Mouse (Mus musculus) ES-E14 (cell line): ENCODE data around the gene Pik3r2. TPM values are rescaled to one million over a fixed set of nuclear protein-coding genes. Genes with fewer than 3 reads are reported as not detected.

ENCODE experiments used
- DNase-seq: peaks from one replicate; pipeline ENCODE4 v3.0.0-alpha.2; 2013; ENCODE audit warnings: low read depth, low spot score
- H3K27ac ChIP-seq: 2 replicates; pipeline ENCODE4 v1.5.1; 2012; ENCODE audit warnings: low read depth, mild to moderate bottlenecking, low read length, moderate library complexity, mixed read lengths; ENCODE audit not compliant: poor library complexity, insufficient read depth, severe bottlenecking
- H3K36me3 ChIP-seq: 2 replicates; pipeline ENCODE4 v1.6.1; 2012; ENCODE audit warnings: mild to moderate bottlenecking, low read length, moderate library complexity, mixed read lengths; ENCODE audit not compliant: control insufficient read depth, poor library complexity, insufficient read depth, severe bottlenecking
- H3K4me1 ChIP-seq, 2 experiments: fragments of 150-350 bp in 1 of 2; sonication (generic) in 1 of 2; 2 replicates each; pipeline ENCODE4 v1.6.1; 2012; ENCODE audit warnings: low read length in 2 of 2, mild to moderate bottlenecking in 1 of 2, mixed read lengths in 1 of 2; ENCODE audit not compliant: control insufficient read depth in 2 of 2, insufficient read depth in 2 of 2, poor library complexity in 1 of 2
- H3K4me3 ChIP-seq, 2 experiments: fragments of 150-350 bp in 1 of 2; sonication (generic) in 1 of 2; 2 replicates each; pipeline ENCODE4 v1.5.1; 2012; ENCODE audit warnings: low read length in 2 of 2, low read depth in 1 of 2, mild to moderate bottlenecking in 1 of 2, mixed read lengths in 1 of 2; ENCODE audit not compliant: insufficient read depth in 1 of 2, poor library complexity in 1 of 2, severe bottlenecking in 1 of 2
- H3K9ac ChIP-seq: 2 replicates; pipeline ENCODE4 v1.6.1; 2012; ENCODE audit warnings: low read depth, mild to moderate bottlenecking, low read length, mixed read lengths; ENCODE audit not compliant: poor library complexity, insufficient read depth, severe bottlenecking
- H3K9me3 ChIP-seq: fragments of 150-350 bp; sonication (generic); 2 replicates; pipeline ENCODE4 v1.6.1; 2012; ENCODE audit warnings: low read depth, mild to moderate bottlenecking, low read length; ENCODE audit not compliant: control insufficient read depth, insufficient read depth
- CHD2 ChIP-seq: IDR thresholded peaks from 2 replicates; pipeline ENCODE4 v1.6.1; 2014; ENCODE audit warnings: mild to moderate bottlenecking, low read depth, low read length, inconsistent platforms
- HCFC1 ChIP-seq: IDR thresholded peaks from 2 replicates; pipeline ENCODE4 v1.6.1; 2012; ENCODE audit warnings: low read length, inconsistent platforms, borderline replicate concordance; ENCODE audit not compliant: insufficient read depth
- MAFK ChIP-seq: IDR thresholded peaks from 2 replicates; pipeline ENCODE4 v1.6.1; 2014; ENCODE audit warnings: mild to moderate bottlenecking, low read depth, low read length, inconsistent platforms; ENCODE audit not compliant: insufficient read depth
- ZC3H11A ChIP-seq: IDR thresholded peaks from 2 replicates; pipeline ENCODE4 v1.6.1; 2012; ENCODE audit warnings: low read depth, mild to moderate bottlenecking, inconsistent platforms, low read length, borderline replicate concordance
- ZNF384 ChIP-seq: IDR thresholded peaks from 2 replicates; pipeline ENCODE4 v1.6.1; 2012; ENCODE audit warnings: low read depth, low read length, inconsistent platforms
- in situ Hi-C, 2 experiments: fragments of 600-800 bp; cut with MboI; formaldehyde crosslinking; loops; one replicate each; pipeline ENCODE4 v1.15.1; 2025; ENCODE audit warnings: low sequenced_read_pairs in 2 of 2, inconsistent platforms in 1 of 2; ENCODE audit not compliant: unreplicated experiment in 2 of 2
- total RNA-seq: library from RNA; depleted of rRNA; stranded (reverse); fragments of 300-350 nt; gene quantifications from 2 replicates; pipeline ENCODE4 v1.2.3, GENCODE M21; 2012

The Pik3r2 gene
- total RNA-seq, 1 experiment = 52.7 TPM

DNA sequence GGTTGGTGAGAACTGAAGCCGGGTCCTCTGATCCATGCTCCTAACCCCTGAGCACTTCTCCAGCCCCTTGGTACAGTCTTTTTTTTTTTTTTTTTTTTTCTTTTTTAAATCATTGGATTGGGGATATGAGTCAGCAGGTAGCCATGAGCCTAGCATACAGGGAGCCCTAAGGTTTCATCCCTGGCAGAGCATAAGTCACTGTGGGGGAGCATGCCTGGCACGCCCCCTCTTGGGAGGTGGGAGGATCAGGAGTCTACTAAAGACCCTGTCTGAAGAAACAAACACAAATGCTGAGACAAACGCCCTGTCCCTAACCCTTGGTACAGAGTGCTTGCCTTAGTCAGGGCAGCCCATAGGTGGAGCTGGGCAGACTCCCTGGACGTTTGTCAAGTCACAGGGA is 35.5 kb upstream of the Pik3r2 start:
- TF ChIP-seq HCFC1 (no peak), ZNF384 (no peak), MAFK (no peak), ZC3H11A (no peak), CHD2 (no peak)
- Histone ChIP-seq H3K27ac (no peak overlapping the region), H3K4me1 (peaks cover 2 to 21% of the 10 kb centered on the region in 2 experiments), H3K9me3 (no peaks in the 10 kb centered on the region), H3K4me3 (no peak overlapping the region), H3K36me3 (no peaks in the 10 kb centered on the region), H3K9ac (no peak overlapping the region)
- DNase-seq = no peak
- in situ Hi-C loops = no loop called here

DNA sequence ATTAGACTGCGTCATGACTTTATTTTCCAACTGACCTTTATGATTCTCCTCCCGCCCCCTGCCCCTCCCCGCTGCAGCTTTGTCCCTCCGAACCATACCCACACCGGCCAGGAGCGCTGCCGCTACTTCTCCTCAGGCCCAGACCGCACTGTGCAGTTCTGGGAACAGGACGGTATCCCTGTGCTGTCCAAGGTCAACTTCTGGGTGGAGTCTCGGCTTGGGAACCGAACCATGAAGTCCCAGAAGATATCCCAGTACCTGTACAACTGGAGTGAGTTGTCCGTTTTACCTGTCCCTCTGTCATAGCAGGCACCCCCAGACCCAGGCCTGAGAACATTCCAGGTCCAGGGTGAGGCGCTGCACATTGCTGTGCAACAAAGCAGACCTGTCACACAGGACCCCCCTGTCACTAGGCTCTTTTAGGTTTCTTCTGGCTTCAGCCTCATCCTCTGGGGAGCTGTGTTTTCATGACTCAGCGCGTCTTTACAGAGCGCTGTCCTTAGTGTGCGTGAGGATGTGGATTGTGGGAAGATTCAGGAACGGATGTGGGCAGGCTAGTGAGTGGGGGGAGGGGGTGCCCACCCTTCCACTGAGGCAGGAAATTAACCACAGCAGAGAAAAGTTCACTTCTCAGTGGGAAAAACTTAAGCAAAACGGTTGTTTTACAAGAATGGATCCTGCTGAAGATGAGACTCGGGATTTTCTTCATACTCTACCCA is 34.6 kb upstream of the Pik3r2 start:
- Histone ChIP-seq H3K4me1 (peaks cover 2 to 15% of the 10 kb centered on the region in 2 experiments; a peak in 3 of 4 replicates), H3K9me3 (no peaks in the 10 kb centered on the region), H3K9ac (no peak overlapping the region), H3K27ac (no peak overlapping the region), H3K36me3 (no peaks in the 10 kb centered on the region), H3K4me3 (no peak overlapping the region)
- in situ Hi-C loops = no loop called here
- DNase-seq = no peak
- TF ChIP-seq ZNF384 (no peak), MAFK (peak; percentile 61; the same call in 1 of the 2 replicates)

DNA sequence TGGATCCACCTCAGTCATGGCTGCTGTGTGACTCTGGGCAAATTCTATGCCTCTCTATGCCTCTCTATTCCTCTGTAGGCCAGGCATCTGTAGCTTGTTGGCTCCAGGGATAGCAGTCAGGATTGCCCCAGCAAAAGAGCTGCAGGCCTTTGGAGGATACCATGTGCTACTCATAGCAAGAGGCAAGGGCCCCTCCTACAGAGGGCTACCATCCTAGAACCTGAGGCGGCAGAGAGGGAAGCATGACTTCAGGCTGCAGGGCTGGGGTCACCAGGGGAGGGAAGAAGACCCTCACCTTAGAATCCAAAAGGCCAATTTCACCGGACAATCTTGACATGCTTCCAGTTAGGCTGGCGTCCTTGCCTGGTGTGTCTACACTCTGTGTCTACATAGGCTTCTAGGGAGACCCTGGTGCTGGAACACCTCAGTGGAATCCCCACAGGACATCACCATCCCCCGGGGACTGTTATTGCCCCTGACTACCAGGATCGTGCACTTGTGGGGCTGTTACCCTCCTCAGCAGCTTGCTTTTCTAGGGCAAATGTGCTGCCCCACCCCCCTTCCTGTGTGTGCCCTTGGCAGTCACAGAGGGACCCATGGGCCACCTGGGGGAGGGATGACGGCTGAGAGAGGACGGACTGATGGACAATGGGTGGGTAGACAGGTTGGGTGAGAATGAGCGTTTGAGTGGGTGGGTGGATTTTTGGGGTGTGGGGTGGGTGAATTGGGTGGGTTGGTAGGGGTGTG is 32.6 kb upstream of the Pik3r2 start:
- no peaks in the 10 kb centered on the region for H3K36me3 ChIP-seq
- in situ Hi-C loops = no loop called here
- H3K4me1 ChIP-seq = peaks cover 2 to 14% of the 10 kb centered on the region in 2 experiments; a peak in 3 of 4 replicates
- no peak overlapping the region for H3K4me3 ChIP-seq
- no peak for DNase-seq
- no peaks in the 10 kb centered on the region for H3K9me3 ChIP-seq
- no peak overlapping the region for H3K27ac ChIP-seq
- no peak for TF ChIP-seq MAFK
- TF ChIP-seq CHD2 = no peak
- no peak for TF ChIP-seq ZNF384
- TF ChIP-seq HCFC1 = no peak
- no peak overlapping the region for H3K9ac ChIP-seq

DNA sequence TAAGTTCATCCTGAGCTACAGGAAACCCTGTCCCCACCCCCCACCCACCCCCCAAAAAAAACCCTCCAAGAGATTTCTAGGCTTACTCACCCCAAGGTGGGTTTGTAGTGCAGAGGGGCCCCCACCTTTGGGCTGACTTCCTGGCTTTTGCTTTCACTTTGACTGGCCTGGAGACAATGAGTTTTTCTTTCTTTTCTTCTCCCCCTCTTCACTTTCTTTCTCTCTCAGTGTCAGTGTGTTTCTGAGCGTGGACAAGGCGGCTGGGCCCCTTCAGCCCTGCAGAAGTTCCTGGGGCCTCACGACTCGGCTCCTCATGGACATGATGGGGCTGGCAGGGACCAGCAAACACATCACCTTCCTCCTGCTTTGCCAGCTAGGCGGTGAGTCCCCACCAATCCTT is 31.7 kb upstream of the Pik3r2 start, which contains the start of gene Il12rb1:
Gene Il12rb1, plus strand, starts transcription at position 211 of the 400 bp plus-strand sequence.
- in situ Hi-C loops = no loop called here

More for the DNA sequence above, 31.7 kb upstream of the Pik3r2 start, which contains the start of gene Il12rb1:
- DNase-seq = no peak
- H3K27ac ChIP-seq = no peak within 1 kb of the TSS
- peaks cover 2 to 14% of the 10 kb centered on the region in 2 experiments; a peak in 3 of 4 replicates for H3K4me1 ChIP-seq
- no peak within 1 kb of the TSS for H3K9ac ChIP-seq
- H3K4me3 ChIP-seq = no peak within 1 kb of the TSS
- no peaks in the 10 kb centered on the region for H3K9me3 ChIP-seq
- TF ChIP-seq HCFC1 (no peak), CHD2 (no peak), ZNF384 (no peak), ZC3H11A (no peak), MAFK (no peak)
- no peaks in the 10 kb centered on the region for H3K36me3 ChIP-seq
